Mouse (Mus musculus) heart, embryonic 14.5 days (tissue): ENCODE results near the gene Crip1. TPM values are rescaled to one million over a fixed set of nuclear protein-coding genes. Genes with fewer than 3 reads are reported as not detected.
A peak's percentile ranks its signal among the peaks of the same experiment; 100 is the strongest.

Source experiments
- ATAC-seq: fragments of 200-750 bp; cut with Nextera tagmentation; 2 replicates; pipeline ENCODE4 v1.8.0; 2017; ENCODE audit warnings: low read depth, moderate TSS enrichment; ENCODE audit not compliant: insufficient number of reproducible peaks, insufficient read depth, low FRiP score
- H3K27ac ChIP-seq, 2 experiments: fragments of 200-500 bp in 1 of 2; fragments of 300-500 bp in 1 of 2; sonication (generic) in 1 of 2; replicated peaks in 1 of 2; 2 replicates each; pipeline ENCODE4 v1.5.1; 2012 to 2014; ENCODE audit warnings: low read depth in 2 of 2, low read length in 2 of 2, control low read depth in 1 of 2, mild to moderate bottlenecking in 1 of 2, mixed read lengths in 1 of 2; ENCODE audit not compliant: control insufficient read depth in 1 of 2, insufficient read depth in 1 of 2
- H3K27me3 ChIP-seq: fragments of 300-500 bp; sonication (generic); 2 replicates; pipeline ENCODE4 v1.6.1; 2014; ENCODE audit warnings: mild to moderate bottlenecking, low read length, control low read depth; ENCODE audit not compliant: control insufficient read depth, insufficient read depth
- H3K36me3 ChIP-seq: fragments of 300-500 bp; sonication (generic); 2 replicates; pipeline ENCODE4 v1.6.1; 2014; ENCODE audit warnings: mild to moderate bottlenecking, control low read depth, low read length, mixed read lengths; ENCODE audit not compliant: control insufficient read depth, insufficient read depth
- H3K4me1 ChIP-seq, 2 experiments: fragments of 200-500 bp in 1 of 2; fragments of 300-500 bp in 1 of 2; sonication (generic) in 1 of 2; 2 replicates each; pipeline ENCODE4 v1.6.1; 2012 to 2014; ENCODE audit warnings: low read length in 2 of 2, control low read depth in 1 of 2, mixed read lengths in 1 of 2; ENCODE audit not compliant: control insufficient read depth in 2 of 2, insufficient read depth in 2 of 2
- H3K4me2 ChIP-seq: fragments of 300-500 bp; sonication (generic); 2 replicates; pipeline ENCODE4 v1.6.1; 2014; ENCODE audit warnings: mild to moderate bottlenecking, low read length
- H3K4me3 ChIP-seq, 2 experiments: fragments of 200-500 bp in 1 of 2; fragments of 300-500 bp in 1 of 2; sonication (generic) in 1 of 2; 2 replicates each; pipeline ENCODE4 v1.5.1; 2012 to 2014; ENCODE audit warnings: low read length in 2 of 2, mild to moderate bottlenecking in 2 of 2, control low read depth in 1 of 2, low read depth in 1 of 2, moderate library complexity in 1 of 2; ENCODE audit not compliant: control insufficient read depth in 1 of 2, insufficient read depth in 1 of 2
- H3K9ac ChIP-seq: fragments of 300-500 bp; sonication (generic); 2 replicates; pipeline ENCODE4 v1.6.1; 2014; ENCODE audit warnings: mild to moderate bottlenecking, low read length
- H3K9me3 ChIP-seq: fragments of 300-500 bp; sonication (generic); 2 replicates; pipeline ENCODE4 v1.6.1; 2016; ENCODE audit warnings: low read length, control low read depth; ENCODE audit not compliant: control insufficient read depth
- WGBS: fragments of 180-500 bp; shearing (Covaris S2); extraction: QIAGEN DNeasy Blood & Tissue Kit; methylation state at CpG from one replicate; pipeline ENCODE4 v1.1.7; 2014; 5-methylcytosine and 5-hydroxymethylcytosine counted together
- polyA plus RNA-seq: library from polyadenylated mRNA; unstranded; fragments of >200 nt; fragmentation: Nextera tagmentation; extraction: Ambion mirVana; gene quantifications from 2 replicates; pipeline ENCODE4 v1.2.1, GENCODE M21; 2014

The Crip1 gene
- polyA plus RNA-seq, 1 experiment from 2014 or later: 586 TPM

DNA sequence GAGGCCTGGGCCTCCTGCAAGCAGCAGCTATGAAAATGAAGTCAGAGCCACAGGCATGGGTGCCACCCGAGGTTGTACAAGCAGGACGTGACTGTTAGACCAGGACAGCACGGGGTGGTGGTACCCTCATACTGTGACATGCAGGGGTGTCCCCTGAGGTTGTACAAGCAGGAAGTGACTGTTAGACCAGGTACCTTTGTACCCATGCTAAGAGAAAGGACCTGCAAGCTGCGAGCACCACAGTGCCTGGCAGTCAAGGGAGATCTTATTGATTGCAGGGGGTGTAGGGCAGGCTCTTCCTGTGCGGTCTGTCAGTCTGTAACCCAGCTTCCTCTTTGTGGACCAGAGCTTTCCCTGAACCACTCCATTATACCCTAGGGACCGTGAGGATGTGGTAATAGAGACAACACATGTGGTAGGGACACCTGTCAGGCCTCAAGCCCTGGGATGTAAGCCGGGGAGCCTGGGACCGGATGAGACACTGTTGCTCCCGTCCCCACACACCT, 22.0 kb downstream of the Crip1 start:
- Histone ChIP-seq H3K9me3 (no peaks in the 10 kb centered on the region), H3K9ac (no peak overlapping the region), H3K4me3 (no peak overlapping the region), H3K4me2 (no peak overlapping the region), H3K36me3 (peaks cover 11% of the 10 kb centered on the region), H3K27me3 (no peaks in the 10 kb centered on the region), H3K4me1 (peaks cover 0 to 2% of the 10 kb centered on the region in 2 experiments; a peak in 1 of 4 replicates), H3K27ac (no peak overlapping the region)
- no peak for ATAC-seq
- 72% methylated on average over 9 of the region's 9 CpGs for WGBS

DNA sequence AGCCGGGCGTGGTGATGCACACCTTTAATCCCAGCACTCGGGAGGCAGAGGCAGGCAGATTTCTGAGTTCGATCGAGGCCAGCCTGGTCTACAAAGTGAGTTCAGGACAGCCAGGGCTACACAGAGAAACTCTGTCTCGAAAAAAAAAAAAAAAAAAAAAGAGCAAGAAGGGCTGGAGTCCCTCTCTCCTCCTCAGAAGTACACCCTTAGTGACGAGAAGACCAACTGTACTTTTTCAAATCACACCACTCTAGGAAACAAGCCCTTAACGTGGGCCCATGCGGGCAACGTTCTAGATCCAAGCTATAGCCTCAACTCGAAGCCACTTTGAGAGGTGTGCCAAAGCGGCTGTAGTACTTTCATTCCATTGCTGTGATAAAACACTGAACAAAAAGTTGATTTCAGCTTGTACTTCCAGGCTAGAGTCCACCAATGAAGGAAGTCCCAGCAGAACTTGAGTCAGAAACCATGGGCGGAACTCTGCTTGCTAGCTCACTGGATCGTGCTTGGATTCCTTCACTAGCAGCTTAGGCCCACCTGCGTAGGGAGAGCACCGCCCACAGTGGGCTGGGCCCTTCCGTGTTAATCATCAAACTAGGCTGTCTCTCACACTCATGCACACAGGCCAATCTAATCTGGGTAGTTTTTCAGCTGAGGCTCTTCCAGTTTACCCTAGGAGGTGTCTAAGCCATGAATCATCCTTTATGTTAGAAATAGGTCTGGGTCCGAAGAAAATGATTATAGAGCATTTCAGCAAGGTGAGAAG, 31.0 kb downstream of the Crip1 start:
- no peaks in the 10 kb centered on the region for H3K27me3 ChIP-seq
- no peak overlapping the region for H3K27ac ChIP-seq
- no peak overlapping the region for H3K4me2 ChIP-seq
- H3K4me3 ChIP-seq: no peak overlapping the region
- H3K36me3 ChIP-seq: no peaks in the 10 kb centered on the region
- H3K4me1 ChIP-seq: no peaks in the 10 kb centered on the region
- H3K9me3 ChIP-seq: no peaks in the 10 kb centered on the region
- WGBS: 84% methylated on average over 18 of the region's 18 CpGs
- H3K9ac ChIP-seq: no peak overlapping the region
- no peak for ATAC-seq

DNA sequence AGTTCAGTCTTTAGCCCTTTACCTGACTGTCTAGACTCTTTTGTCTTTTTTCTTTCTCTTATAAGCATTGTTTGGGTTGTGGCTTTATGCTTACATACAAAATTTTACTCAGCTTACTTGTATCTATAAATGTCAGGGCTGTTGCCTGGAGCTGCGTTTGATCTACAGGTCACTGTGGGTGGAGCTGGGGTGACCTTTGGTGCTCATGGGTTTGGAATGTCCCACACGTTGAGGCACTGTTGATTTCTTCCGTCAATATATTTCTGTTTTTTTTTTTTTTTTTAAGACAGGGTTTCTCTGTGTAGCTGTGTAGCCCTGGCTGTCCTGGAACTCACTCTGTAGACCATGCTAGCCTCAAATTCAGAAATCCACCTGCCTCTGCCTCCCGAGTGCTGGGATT, 34.9 kb downstream of the Crip1 start:
- Histone ChIP-seq H3K27me3 (peaks cover 17% of the 10 kb centered on the region), H3K4me1 (peaks cover 2 to 7% of the 10 kb centered on the region in 2 experiments; a peak in 1 of 4 replicates), H3K4me3 (no peak overlapping the region), H3K4me2 (no peak overlapping the region), H3K9ac (no peak overlapping the region), H3K36me3 (no peaks in the 10 kb centered on the region), H3K27ac (no peak overlapping the region), H3K9me3 (no peaks in the 10 kb centered on the region)
- 53% methylated on average over 4 of the region's 4 CpGs for WGBS
- no peak for ATAC-seq

DNA sequence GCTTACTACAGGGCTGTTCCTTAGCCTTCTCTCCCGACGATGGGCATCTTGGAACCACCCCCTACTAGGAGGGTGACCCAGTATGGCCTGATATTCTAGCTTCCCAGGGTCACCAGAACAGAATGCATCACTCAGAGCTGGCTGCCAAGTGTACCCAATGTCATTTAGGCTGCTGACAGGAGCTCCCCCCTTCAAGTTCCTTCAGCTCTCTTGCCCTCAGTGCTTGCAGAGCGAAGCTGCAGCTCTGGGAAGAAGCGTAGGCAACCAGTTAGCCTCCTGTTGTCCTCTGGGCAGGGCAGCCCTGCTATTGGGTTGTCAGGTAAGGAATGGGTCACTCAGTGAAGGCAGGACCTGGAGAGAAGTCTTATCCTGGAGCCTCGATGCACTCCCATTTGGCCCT, 38.8 kb downstream of the Crip1 start:
- no peaks in the 10 kb centered on the region for H3K36me3 ChIP-seq
- no peak overlapping the region for H3K4me3 ChIP-seq
- no peak overlapping the region for H3K27ac ChIP-seq
- no peaks in the 10 kb centered on the region for H3K9me3 ChIP-seq
- peaks cover 4 to 24% of the 10 kb centered on the region in 2 experiments; a peak in 3 of 4 replicates for H3K4me1 ChIP-seq
- WGBS: 51% methylated on average over 5 of the region's 5 CpGs
- no peak overlapping the region for H3K4me2 ChIP-seq
- H3K27me3 ChIP-seq: peaks cover 48% of the 10 kb centered on the region
- H3K9ac ChIP-seq: no peak overlapping the region
- ATAC-seq: no peak

DNA sequence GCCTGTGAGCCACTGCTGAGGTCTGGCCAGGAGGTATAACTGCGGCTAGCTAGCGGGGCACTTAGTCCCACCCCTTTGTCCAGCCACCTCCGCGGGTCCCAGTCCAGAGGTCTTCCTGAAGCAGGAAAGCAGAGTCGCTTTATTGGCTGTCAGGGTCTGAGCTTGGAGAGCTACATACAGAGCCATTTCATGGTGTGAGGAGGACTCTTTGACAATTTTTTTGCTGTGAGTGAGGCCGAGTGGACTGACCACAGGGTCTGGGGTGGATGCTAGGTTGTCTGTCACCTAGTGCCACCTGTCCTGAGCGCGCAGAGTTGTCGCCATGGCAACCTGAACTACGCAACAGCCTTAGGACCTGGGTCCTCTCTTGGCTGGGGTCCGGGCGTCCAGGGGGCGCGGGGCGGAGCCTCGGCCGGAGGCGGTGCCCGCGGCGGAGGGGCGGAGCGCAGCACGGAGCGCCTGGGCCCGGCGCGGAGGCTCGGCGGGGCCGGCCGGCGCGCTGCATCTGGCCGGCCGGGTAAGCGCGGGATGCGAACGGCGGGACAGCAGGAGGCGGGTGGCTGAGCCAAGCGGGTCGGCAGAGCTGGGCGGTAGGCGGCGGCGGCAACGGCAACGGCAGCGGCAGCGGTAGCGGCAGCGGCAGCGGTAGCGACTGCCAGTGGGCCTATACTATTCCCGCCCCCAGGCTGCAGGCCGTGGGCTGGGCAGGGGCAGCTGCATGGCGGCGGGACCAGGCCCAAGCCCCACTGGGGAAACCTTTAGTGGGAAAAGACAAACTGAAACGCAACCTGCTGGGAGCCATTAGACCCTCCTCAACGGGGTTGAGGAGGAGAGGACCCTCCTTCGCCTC, 39.6 kb downstream of the Crip1 start, which contains the start of gene Tmem121:
TSS of gene Tmem121 (plus strand) at position 489 of the 850 bp plus-strand sequence.
- peak within 1 kb of the TSS; percentile 88 for H3K4me2 ChIP-seq
- H3K27ac ChIP-seq: no peak within 1 kb of the TSS
- H3K4me3 ChIP-seq: peak within 1 kb of the TSS; percentile 56 to 59
- peak within 1 kb of the TSS; percentile 64 for H3K9ac ChIP-seq
- peaks cover 4 to 24% of the 10 kb centered on the region in 2 experiments; a peak in 3 of 4 replicates for H3K4me1 ChIP-seq
- 2% methylated on average over 63 of the region's 63 CpGs for WGBS
- no peaks in the 10 kb centered on the region for H3K9me3 ChIP-seq
- peaks cover 48% of the 10 kb centered on the region for H3K27me3 ChIP-seq
- no peaks in the 10 kb centered on the region for H3K36me3 ChIP-seq
- no peak for ATAC-seq

DNA sequence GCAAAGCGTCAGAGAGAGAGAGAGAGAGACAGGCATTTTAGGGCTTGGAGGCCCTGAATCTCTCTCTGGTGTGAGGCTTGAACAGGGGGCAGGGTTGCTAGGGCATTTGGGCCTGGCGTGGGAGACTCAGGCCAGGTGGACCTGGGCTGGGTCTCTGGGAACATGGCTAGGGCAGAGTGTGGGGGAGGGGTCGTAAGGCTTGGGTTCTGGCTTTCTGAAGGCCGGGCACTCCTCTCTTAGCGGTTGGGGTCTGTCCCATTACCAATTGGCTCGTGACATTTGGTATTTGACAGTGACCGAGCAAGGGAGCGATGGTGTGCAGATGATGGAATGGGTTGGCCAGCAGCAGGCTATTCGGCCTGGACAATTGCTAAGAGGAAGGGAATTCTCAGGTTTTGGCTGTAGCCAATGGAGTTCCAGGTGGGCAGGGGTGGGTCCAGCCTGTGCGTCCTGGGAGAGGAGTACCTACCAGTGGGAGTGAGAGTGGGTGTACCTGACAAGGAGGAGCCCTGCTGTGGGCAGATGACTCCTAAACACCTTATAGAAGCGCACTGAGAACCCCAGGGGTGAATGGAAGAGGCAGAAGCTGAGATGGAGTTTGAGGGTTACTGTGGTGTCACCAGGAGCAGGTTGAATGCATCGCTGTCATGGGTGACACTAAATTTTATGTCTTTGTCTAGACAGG, 40.4 kb downstream of the Crip1 start:
- no peaks in the 10 kb centered on the region for H3K36me3 ChIP-seq
- no peak for ATAC-seq
- 44% methylated on average over 12 of the region's 12 CpGs for WGBS
- H3K9ac ChIP-seq: peak overlapping the region; percentile 64
- H3K4me3 ChIP-seq: peak overlapping the region; percentile 56 to 59
- H3K27me3 ChIP-seq: peaks cover 48% of the 10 kb centered on the region
- H3K27ac ChIP-seq: no peak overlapping the region
- H3K4me1 ChIP-seq: peaks cover 4 to 24% of the 10 kb centered on the region in 2 experiments; a peak in 3 of 4 replicates
- H3K9me3 ChIP-seq: no peaks in the 10 kb centered on the region
- H3K4me2 ChIP-seq: peak overlapping the region; percentile 88

DNA sequence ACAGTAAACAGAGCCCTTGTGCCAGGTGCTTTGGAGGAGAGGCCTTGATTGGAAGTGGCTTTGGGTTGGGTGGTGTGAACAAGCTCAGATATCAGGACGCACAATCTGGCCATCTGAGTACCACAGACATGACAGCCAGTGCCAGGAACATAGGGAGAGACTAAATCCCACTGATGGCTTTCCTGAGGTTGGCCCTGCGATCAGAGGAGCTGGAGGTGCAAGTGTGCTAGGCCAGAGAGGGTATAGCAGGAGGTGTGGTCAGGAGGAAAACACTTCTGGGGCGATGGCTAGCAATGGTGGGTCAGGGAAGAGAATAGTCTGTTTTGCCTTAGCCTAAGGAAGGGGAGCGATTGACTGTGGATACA, 40.9 kb downstream of the Crip1 start:
- Histone ChIP-seq H3K9me3 (no peaks in the 10 kb centered on the region), H3K4me2 (peak overlapping the region; percentile 84), H3K4me3 (peak overlapping the region in 1 of 2 experiments; percentile 39; a peak in 2 of 4 replicates), H3K27me3 (peaks cover 48% of the 10 kb centered on the region), H3K9ac (no peak overlapping the region), H3K4me1 (peaks cover 4 to 24% of the 10 kb centered on the region in 2 experiments; a peak in 3 of 4 replicates), H3K27ac (no peak overlapping the region), H3K36me3 (no peaks in the 10 kb centered on the region)
- 50% methylated on average over 4 of the region's 4 CpGs for WGBS
- no peak for ATAC-seq
